Mouse (Mus musculus) CH12.LX (cell line): ENCODE results near the gene Sertad3. TPM values are rescaled to one million over a fixed set of nuclear protein-coding genes. Genes with fewer than 3 reads are reported as not detected.

Experiments
- DNase-seq: peaks from one replicate; pipeline ENCODE4 v3.0.0-alpha.2; 2013; ENCODE audit errors: extremely low read depth
- H3K27ac ChIP-seq: 2 replicates; pipeline ENCODE4 v1.5.1; 2012; ENCODE audit warnings: low read depth, mild to moderate bottlenecking, control low read depth, moderate library complexity; ENCODE audit not compliant: insufficient read depth
- H3K27me3 ChIP-seq: replicated peaks from 2 replicates; pipeline ENCODE3; 2012; ENCODE audit warnings: inconsistent platforms
- H3K36me3 ChIP-seq, 2 experiments: replicated peaks in 1 of 2; 2 replicates each; pipeline versions ENCODE3 to v1.6.1; 2012; ENCODE audit warnings: inconsistent platforms in 1 of 2, low read length in 1 of 2, mild to moderate bottlenecking in 1 of 2, mixed read lengths in 1 of 2, moderate library complexity in 1 of 2; ENCODE audit not compliant: control insufficient read depth in 1 of 2, insufficient read depth in 1 of 2
- H3K4me1 ChIP-seq, 2 experiments: 2 replicates each; pipeline ENCODE4 v1.6.1; 2012; ENCODE audit warnings: inconsistent platforms in 1 of 2, moderate library complexity in 1 of 2; ENCODE audit not compliant: insufficient read depth in 2 of 2, control insufficient read depth in 1 of 2
- H3K4me2 ChIP-seq: 2 replicates; pipeline ENCODE4 v1.6.1; 2012; ENCODE audit warnings: low read depth, mild to moderate bottlenecking, control low read depth; ENCODE audit not compliant: poor library complexity, insufficient read depth, severe bottlenecking
- H3K4me3 ChIP-seq, 3 experiments: fragments of 150-350 bp in 1 of 3; sonication (generic) in 1 of 3; replicated peaks in 1 of 3; 2 replicates each; pipeline versions ENCODE3 to v1.5.1; 2011 to 2012; ENCODE audit warnings: low read depth in 2 of 3, low read length in 2 of 3, mild to moderate bottlenecking in 2 of 3, moderate library complexity in 2 of 3, control low read depth in 1 of 3, improper control_type of control experiment in 1 of 3, inconsistent platforms in 1 of 3, mixed read lengths in 1 of 3; ENCODE audit not compliant: poor library complexity in 1 of 3
- H3K79me2 ChIP-seq: replicated peaks from 2 replicates; pipeline ENCODE4 v1.6.1; 2012; ENCODE audit warnings: mild to moderate bottlenecking, moderate library complexity; ENCODE audit not compliant: control insufficient read depth, poor library complexity, insufficient read depth, severe bottlenecking; ENCODE audit errors: extremely low read depth
- H3K9ac ChIP-seq: 2 replicates; pipeline ENCODE4 v1.6.1; 2012; ENCODE audit warnings: low read depth, mild to moderate bottlenecking, control low read depth, moderate library complexity; ENCODE audit not compliant: insufficient read depth
- H3K9me3 ChIP-seq: replicated peaks from 2 replicates; pipeline ENCODE3; 2012; ENCODE audit warnings: low read length, inconsistent platforms, mixed read lengths
- CHD1 ChIP-seq: IDR thresholded peaks from 2 replicates; pipeline ENCODE4 v1.6.1; 2012; ENCODE audit warnings: low read depth, low read length, improper control_type of control experiment, inconsistent platforms
- CTCF ChIP-seq, 2 experiments: IDR thresholded peaks in 1 of 2; conservative IDR thresholded peaks in 1 of 2; 2 replicates each; pipeline ENCODE4 v1.5.1; 2011 to 2012; ENCODE audit warnings: low read depth in 2 of 2, low read length in 2 of 2, improper control_type of control experiment in 1 of 2, inconsistent platforms in 1 of 2, mild to moderate bottlenecking in 1 of 2, moderate library complexity in 1 of 2
- EP300 ChIP-seq: IDR thresholded peaks from 2 replicates; pipeline ENCODE4 v1.6.1; 2011; ENCODE audit warnings: low read length, improper control_type of control experiment
- ETS1 ChIP-seq: conservative IDR thresholded peaks from 2 replicates; pipeline ENCODE4 v1.6.1; 2012; ENCODE audit warnings: low read depth, mild to moderate bottlenecking, inconsistent platforms, low read length, improper control_type of control experiment, moderate library complexity
- GABPA ChIP-seq: IDR thresholded peaks from 2 replicates; pipeline ENCODE4 v1.6.1; 2012; ENCODE audit warnings: low read depth, low read length, improper control_type of control experiment, inconsistent platforms; ENCODE audit not compliant: insufficient replicate concordance
- HCFC1 ChIP-seq: IDR thresholded peaks from 2 replicates; pipeline ENCODE4 v1.6.1; 2012; ENCODE audit warnings: low read depth, mild to moderate bottlenecking, inconsistent platforms, low read length, improper control_type of control experiment
- IRF4 ChIP-seq: IDR thresholded peaks from 2 replicates; pipeline ENCODE4 v1.6.1; 2014; ENCODE audit warnings: low read depth, mild to moderate bottlenecking, inconsistent platforms, low read length, improper control_type of control experiment
- JUND ChIP-seq: conservative IDR thresholded peaks from 2 replicates; pipeline ENCODE4 v1.6.1; 2011; ENCODE audit warnings: low read depth, low read length, improper control_type of control experiment
- KAT2A ChIP-seq: IDR thresholded peaks from 2 replicates; pipeline ENCODE4 v1.6.1; 2012; ENCODE audit warnings: low read length, improper control_type of control experiment, inconsistent platforms; ENCODE audit not compliant: insufficient replicate concordance
- MAFK ChIP-seq: IDR thresholded peaks from 2 replicates; pipeline ENCODE4 v1.6.1; 2011; ENCODE audit warnings: low read length, improper control_type of control experiment; ENCODE audit not compliant: insufficient replicate concordance
- MAX ChIP-seq: IDR thresholded peaks from 2 replicates; pipeline ENCODE4 v1.6.1; 2011; ENCODE audit warnings: low read length, improper control_type of control experiment
- MAZ ChIP-seq: IDR thresholded peaks from 2 replicates; pipeline ENCODE4 v1.6.1; 2012; ENCODE audit warnings: low read depth, mild to moderate bottlenecking, inconsistent platforms, low read length, improper control_type of control experiment, moderate library complexity
- MYC ChIP-seq: IDR thresholded peaks from 2 replicates; pipeline ENCODE4 v1.6.1; 2011; ENCODE audit warnings: low read depth, mild to moderate bottlenecking, improper control_type of control experiment, low read length
- NELFE ChIP-seq: IDR thresholded peaks from 2 replicates; pipeline ENCODE4 v1.6.1; 2011; ENCODE audit warnings: low read depth, low read length, improper control_type of control experiment
- PAX5 ChIP-seq: IDR thresholded peaks from 2 replicates; pipeline ENCODE4 v1.6.1; 2012; ENCODE audit warnings: low read length, inconsistent platforms, mixed read lengths
- POLR2A ChIP-seq: IDR thresholded peaks from 2 replicates; pipeline ENCODE4 v1.6.1; 2011; ENCODE audit warnings: low read depth, mild to moderate bottlenecking, improper control_type of control experiment, low read length
- POLR2AphosphoS2 ChIP-seq: IDR thresholded peaks from 2 replicates; pipeline ENCODE4 v1.6.1; 2011; ENCODE audit warnings: low read depth, low read length, improper control_type of control experiment
- RAD21 ChIP-seq: IDR thresholded peaks from 2 replicates; pipeline ENCODE4 v1.6.1; 2011; ENCODE audit warnings: low read depth, mild to moderate bottlenecking, low read length, improper control_type of control experiment, moderate library complexity
- RCOR1 ChIP-seq: conservative IDR thresholded peaks from 2 replicates; pipeline ENCODE4 v1.6.1; 2012; ENCODE audit warnings: low read depth, mild to moderate bottlenecking, inconsistent platforms, low read length, improper control_type of control experiment
- TCF12 ChIP-seq: IDR thresholded peaks from 2 replicates; pipeline ENCODE4 v1.6.1; 2014; ENCODE audit warnings: low read depth, mild to moderate bottlenecking, inconsistent platforms, low read length, improper control_type of control experiment
- UBTF ChIP-seq: IDR thresholded peaks from 2 replicates; pipeline ENCODE4 v1.6.1; 2012; ENCODE audit warnings: low read depth, mild to moderate bottlenecking, inconsistent platforms, low read length, improper control_type of control experiment, moderate library complexity
- USF1 ChIP-seq: IDR thresholded peaks from 2 replicates; pipeline ENCODE4 v1.6.1; 2014; ENCODE audit warnings: low read depth, mild to moderate bottlenecking, inconsistent platforms, low read length, improper control_type of control experiment
- USF2 ChIP-seq: conservative IDR thresholded peaks from 2 replicates; pipeline ENCODE4 v1.6.1; 2011; ENCODE audit warnings: low read depth, low read length, improper control_type of control experiment
- ZKSCAN1 ChIP-seq: IDR thresholded peaks from 2 replicates; pipeline ENCODE4 v1.6.1; 2012; ENCODE audit warnings: low read depth, inconsistent platforms, low read length, improper control_type of control experiment, borderline replicate concordance
- ZMIZ1 ChIP-seq: IDR thresholded peaks from 2 replicates; pipeline ENCODE4 v1.6.1; 2012; ENCODE audit warnings: low read depth, mild to moderate bottlenecking, inconsistent platforms, low read length, improper control_type of control experiment
- dilution Hi-C: fragments of 300-500 bp; cut with MboI; formaldehyde crosslinking; loops from 2 replicates; pipeline ENCODE4 v1.14.3; 2020; ENCODE audit warnings: low sequenced_read_pairs; ENCODE audit not compliant: extremely low pct_unique_long_range_greater_than_20kb, extremely low pct_ligation_motif_present
- in situ Hi-C: fragments of 300-500 bp; cut with MboI; formaldehyde crosslinking; loops from 3 replicates; pipeline ENCODE4 v1.14.3; 2019; ENCODE audit warnings: low sequenced_read_pairs, low pct_ligation_motif_present, low pct_unique_long_range_greater_than_20kb, mixed read lengths
- polyA plus RNA-seq: library from polyadenylated mRNA; unstranded; fragments of >175 nt; gene quantifications from 2 replicates; pipeline ENCODE4 v1.2.1, GENCODE M21; 2012; ENCODE audit warnings: low read depth; ENCODE audit not compliant: insufficient read length
- total RNA-seq, 2 experiments: library from RNA; depleted of rRNA; stranded (reverse); fragments of 300-350 nt in 1 of 2; fragments of >200 nt in 1 of 2; gene quantifications; 2 replicates each; pipeline ENCODE4 v1.2.3; 2012 to 2014

Gene Sertad3
- total and polyA plus RNA-seq, 3 experiments = 2.7 to 3.9 (median 2.8) TPM

- TF ChIP-seq POLR2A = peak; percentile 59
These were observed 25.9 kb upstream of the Sertad3 start, which contains the start of the genes Sptbn4 and Blvrb (continued) for GRCm38 (mm10) chr7:27447419-27448286.

GRCm38 (mm10) chr7:27448421-27449206, 25.0 kb upstream of the Sertad3 start:
- no peak overlapping the region for H3K27ac ChIP-seq
- H3K9ac ChIP-seq = peak overlapping the region; percentile 62; the same call in 1 of the 2 replicates
- H3K9me3 ChIP-seq = peaks cover 2% of the 10 kb centered on the region
- in situ Hi-C loops = no loop called here
- H3K36me3 ChIP-seq = no peaks in the 10 kb centered on the region
- H3K79me2 ChIP-seq = no peaks in the 10 kb centered on the region
- peaks cover 34% of the 10 kb centered on the region for H3K27me3 ChIP-seq
- peak overlapping the region; percentile 37 to 74 (median 53) for H3K4me3 ChIP-seq
- peak overlapping the region; percentile 85 for H3K4me2 ChIP-seq
- H3K4me1 ChIP-seq = peaks cover 10 to 33% of the 10 kb centered on the region in 2 experiments
- dilution Hi-C loops = no loop called here
- TF ChIP-seq CHD1 (no peak), NELFE (no peak), USF1 (no peak), USF2 (no peak), POLR2AphosphoS2 (no peak), MAZ (no peak), MAFK (no peak), EP300 (no peak), IRF4 (no peak), MYC (no peak), ZKSCAN1 (no peak), ETS1 (no peak), RCOR1 (no peak)
- no peak for DNase-seq

- no peak overlapping the region for H3K27ac ChIP-seq
- no peak for DNase-seq
- H3K27me3 ChIP-seq = peaks cover 31% of the 10 kb centered on the region
- no peaks in the 10 kb centered on the region for H3K36me3 ChIP-seq
- in situ Hi-C loops = no loop called here
- no peaks in the 10 kb centered on the region for H3K79me2 ChIP-seq
- no peak overlapping the region for H3K4me3 ChIP-seq
- peaks cover 10 to 33% of the 10 kb centered on the region in 2 experiments for H3K4me1 ChIP-seq
- H3K9ac ChIP-seq = no peak overlapping the region
- H3K9me3 ChIP-seq = peaks cover 2% of the 10 kb centered on the region
- dilution Hi-C loops = no loop called here
- H3K4me2 ChIP-seq = no peak overlapping the region
- TF ChIP-seq KAT2A = no peak
- TF ChIP-seq MAX = no peak
- no peak for TF ChIP-seq POLR2A
- TF ChIP-seq UBTF = no peak
- no peak for TF ChIP-seq NELFE
- no peak for TF ChIP-seq ZMIZ1
- TF ChIP-seq MAFK = no peak
- no peak for TF ChIP-seq HCFC1
- TF ChIP-seq ETS1 = no peak
- no peak for TF ChIP-seq JUND
- no peak for TF ChIP-seq PAX5
- no peak for TF ChIP-seq MYC
- no peak for TF ChIP-seq CHD1
- TF ChIP-seq GABPA = no peak
- TF ChIP-seq CTCF (conservative IDR thresholded peaks at IDR 0.05 in 1 of 2, IDR thresholded peaks at IDR 0.05 in 1 of 2; ENCODE audit: low read depth in 2 of 2, low read length in 2 of 2) = peak; percentile 55 to 77
- no peak for TF ChIP-seq RCOR1
- TF ChIP-seq EP300 = no peak
- TF ChIP-seq USF2 = no peak
- peak; percentile 17 for TF ChIP-seq RAD21
- TF ChIP-seq IRF4 = no peak
- no peak for TF ChIP-seq TCF12
These were observed 24.2 kb upstream of the Sertad3 start for GRCm38 (mm10) chr7:27449256-27449862.
